Mouse (Mus musculus) retina, adult 2 months (tissue): ENCODE measurements around the gene Dennd5a.

Experiments used
- DNase-seq: peaks from one replicate; pipeline ENCODE4 v3.0.0-alpha.2; 2012; ENCODE audit warnings: low read depth, low spot score

Gene Dennd5a

DNA sequence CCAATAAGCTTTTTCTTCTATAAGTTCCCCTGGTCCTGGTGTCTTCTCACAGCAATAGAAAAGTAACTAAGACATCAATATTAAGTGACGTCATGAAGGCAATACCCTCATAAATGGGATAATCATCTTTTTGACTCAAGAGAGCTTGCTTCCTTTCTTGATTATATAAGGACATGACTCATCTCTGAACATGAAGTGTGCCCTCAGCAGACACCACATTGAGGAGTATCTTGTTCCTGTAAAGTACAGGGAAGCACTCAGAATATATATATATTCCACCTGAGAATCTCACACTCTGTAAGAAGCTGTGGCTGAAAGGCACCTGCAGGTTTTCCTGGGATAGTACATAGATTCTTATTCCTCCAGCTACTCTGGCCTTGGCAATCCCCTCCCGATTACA, 77.7 kb downstream of the Dennd5a start:
- DNase-seq, result no peak

DNA sequence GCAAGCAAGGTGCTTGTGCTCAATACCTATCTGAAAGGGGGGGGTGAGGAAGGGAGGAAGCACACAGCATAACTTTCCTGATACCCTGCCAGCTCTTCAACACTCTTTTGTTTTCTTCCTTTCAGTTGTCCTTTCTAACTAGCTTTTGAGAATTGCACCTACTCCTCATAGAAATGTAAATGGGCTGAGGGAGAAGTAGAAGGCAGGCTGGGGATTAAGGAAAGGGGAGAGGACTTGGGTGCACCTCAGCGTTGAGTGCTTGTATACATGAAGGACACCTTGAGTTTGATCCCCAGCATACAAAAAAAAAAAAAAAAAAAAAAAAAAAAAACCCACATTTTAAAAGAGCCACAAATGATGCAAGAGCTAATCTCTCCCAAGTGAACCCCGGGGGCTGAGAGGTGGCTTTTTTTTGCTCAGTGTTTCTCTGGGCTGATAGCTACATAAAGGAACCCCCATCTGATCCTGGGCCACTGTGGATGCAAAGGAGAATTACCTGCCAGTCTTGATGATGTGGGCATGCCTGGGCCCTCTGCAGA, 78.6 kb downstream of the Dennd5a start:
- no peak for DNase-seq

DNA sequence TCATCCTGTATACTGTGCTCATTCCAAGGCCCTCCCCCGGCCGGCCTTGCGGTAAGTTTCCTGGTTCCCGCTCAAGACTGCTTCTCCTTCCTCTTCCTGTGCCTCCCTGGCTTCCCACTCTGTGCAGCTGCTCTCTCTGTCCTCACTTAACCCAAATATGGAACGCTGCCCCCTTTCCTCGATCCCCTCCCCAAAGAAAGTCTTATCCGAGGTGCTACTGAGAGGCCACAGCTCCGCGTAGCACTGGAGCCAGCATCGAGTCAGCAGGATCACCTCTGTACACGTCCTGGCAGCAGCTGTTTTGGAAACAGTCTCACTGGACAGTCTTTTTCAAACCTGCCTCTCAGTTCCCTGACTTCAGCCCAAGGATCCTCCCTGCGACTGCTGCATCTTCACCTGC, 81.1 kb downstream of the Dennd5a start:
- no peak for DNase-seq

DNA sequence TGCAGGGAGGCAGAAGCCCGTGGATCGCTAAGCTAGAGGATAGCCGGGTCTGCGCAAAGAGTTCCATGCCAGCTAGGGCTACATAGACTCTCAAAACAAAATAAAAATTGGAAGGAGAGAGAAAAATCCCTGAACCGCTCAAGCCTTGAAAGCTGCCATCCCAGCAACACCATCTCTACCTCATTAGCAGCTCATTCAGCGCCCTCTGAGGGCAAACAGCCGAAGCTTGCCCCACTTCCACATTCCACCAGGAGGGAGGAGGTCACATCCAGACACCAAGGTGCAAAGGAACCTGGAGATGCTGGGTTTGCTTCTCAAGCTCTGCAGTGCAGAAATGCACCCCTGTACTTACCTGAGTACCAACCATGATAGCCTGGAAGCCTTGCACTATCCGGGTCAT, 84.2 kb downstream of the Dennd5a start:
- no peak for DNase-seq

DNA sequence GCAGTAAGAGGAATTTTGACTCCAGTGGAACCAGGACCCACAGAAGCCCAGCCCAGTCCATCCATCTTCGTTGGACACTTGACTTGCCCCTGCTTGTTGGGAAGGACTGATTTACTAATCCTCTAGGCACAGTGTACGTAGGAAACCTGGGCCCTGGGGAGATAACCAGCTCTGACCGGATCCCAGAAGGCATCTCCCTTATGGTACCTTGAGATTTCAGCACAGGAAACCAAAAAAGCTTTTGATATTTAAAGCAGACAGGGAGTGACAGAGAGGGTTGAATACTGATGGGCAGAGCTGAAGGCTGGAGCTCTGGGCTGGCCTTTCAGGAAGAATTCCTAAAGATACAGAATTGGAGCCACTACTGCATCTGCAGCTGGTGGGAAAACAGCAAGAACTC, 84.7 kb downstream of the Dennd5a start:
- no peak for DNase-seq

DNA sequence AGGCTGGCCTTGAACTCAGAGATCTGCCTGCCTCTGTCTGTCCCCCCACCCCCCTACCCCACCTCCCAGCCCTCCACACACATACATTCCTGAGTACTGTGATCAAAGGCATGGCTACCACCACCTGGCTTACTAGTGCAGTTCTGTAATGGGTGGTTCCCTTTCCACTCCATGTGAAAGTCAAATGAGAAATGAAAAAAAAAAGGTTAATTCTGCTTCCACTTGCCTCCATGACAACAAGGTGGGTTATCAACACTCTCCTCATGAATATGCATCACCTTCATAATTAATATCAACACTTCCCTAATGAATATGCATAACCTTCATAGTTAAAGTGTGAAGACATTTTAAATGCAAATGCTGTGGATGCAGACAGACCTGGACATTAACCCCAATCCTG, 85.2 kb downstream of the Dennd5a start:
- no peak for DNase-seq

DNA sequence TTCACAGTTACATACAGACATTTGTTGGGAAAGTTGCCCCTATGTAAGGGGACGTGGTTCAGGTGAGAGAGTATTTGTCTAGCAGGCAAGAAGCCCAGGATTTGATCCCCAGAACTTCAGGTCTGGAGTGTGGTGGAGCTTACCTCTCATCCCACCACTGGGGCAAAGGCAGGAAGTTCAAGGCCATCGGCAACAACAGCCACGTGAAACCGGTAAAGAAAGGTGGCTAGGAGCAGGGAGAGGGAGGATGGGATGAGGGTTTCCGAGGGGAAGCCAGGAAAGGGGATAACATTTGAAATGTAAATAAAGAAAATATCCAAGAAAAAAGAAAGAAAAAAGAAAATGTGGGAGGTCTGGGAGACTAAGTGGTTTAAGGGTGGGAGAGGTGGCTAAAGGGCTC, 87.1 kb downstream of the Dennd5a start:
- DNase-seq, result no peak

DNA sequence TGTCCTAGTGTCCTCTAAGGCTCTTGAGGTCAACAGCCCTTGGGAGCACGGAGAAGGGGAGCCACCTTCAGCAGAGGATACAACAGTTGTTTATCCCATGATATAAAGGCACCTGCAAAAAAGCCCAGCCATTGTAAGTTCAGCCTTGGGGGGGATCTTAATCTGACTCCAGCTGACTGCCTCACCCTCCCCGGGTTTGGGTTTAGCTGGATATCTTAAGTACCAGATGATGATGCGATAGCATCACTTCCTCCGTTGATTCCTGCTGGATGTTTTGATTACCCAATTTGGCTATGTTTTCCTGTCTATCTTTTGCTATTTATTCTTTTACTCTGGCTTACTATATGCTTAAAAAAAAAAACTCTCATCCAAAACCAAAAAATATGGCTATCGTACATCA, 89.0 kb downstream of the Dennd5a start:
- no peak for DNase-seq

DNA sequence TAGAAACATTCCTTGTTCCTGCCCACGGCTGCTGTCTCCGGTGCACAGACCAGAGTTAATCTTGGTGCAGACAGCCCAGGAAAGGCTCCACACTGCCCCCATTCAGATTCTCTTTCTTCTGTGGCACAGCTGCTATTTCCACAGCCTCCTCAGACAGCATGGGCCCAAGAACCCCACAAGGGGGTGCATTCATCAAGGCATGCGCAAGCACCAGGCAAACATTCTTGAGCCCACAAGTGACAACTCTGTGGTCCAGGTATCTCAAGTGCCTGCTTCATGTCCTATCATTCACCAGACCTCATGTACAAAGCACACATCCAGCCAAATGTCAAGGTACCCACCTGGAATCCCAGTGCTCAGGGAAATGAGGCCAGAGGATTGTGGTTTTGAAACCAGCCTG, 91.8 kb downstream of the Dennd5a start:
- no peak for DNase-seq

DNA sequence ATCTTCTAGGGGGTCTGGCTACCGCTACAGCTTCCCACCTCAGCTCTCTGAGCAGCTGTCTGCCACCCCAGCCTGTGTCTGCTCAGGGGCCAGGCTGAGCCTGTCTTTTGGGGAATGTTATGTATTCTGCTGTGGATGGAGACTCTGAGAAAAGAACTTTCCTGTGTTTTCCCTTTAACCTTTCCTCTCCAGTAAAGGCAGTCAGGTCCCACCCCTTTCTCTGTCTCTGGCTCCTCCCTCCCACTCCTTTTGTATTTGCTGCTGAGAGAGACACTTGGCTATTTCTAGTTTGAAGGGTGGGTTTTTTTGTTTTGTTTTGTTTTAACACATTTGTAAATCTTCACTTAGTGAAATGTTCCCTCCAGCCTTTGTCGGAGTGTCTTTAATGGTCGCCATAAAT, 93.6 kb downstream of the Dennd5a start:
- DNase-seq, result no peak

DNA sequence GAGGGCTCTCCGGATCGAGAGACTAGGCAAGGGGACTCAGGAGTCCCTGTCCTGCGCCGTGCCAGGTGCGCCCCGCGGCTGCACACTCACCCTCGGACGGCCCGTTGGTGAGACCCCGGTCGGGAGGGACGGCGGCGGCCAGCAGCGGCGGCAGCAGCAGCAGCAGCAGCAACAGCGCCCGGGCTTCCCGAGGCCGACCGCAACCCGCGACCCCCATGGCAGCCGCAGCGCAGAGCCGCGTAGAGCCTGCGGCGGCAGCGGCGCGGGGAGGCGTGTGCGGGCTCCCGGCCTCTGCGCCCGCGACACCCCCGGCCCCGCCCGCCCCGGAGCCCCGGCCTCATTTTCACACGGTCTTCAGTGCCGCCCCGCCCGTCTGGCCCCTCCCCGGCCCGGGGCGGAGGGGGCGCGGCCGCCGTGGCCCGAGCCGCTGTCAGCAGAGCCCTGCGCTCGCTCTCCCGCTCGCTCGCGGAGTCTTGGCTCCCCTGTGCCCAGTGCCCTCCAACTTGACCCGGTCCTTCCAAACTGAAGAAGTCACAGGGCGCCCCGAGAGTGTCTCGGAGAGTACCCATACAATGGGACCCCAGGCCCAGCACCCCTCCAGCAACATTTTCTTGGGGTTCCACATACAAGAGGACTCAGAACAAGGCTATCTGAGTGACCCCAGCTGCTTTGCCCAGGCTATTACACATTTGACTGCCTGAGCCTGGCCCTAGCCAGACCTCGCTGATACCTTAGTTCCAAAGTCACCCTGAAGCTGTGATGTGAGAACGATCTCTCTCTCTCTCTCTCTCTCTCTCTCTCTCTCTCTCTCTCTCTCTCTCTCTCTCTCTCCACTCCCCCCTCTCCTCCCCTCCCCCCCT, 94.7 kb downstream of the Dennd5a start, which contains the start of gene Scube2:
Scube2 (minus strand) TSS at position 310 of the 860 bp plus-strand sequence.
- no peak for DNase-seq

DNA sequence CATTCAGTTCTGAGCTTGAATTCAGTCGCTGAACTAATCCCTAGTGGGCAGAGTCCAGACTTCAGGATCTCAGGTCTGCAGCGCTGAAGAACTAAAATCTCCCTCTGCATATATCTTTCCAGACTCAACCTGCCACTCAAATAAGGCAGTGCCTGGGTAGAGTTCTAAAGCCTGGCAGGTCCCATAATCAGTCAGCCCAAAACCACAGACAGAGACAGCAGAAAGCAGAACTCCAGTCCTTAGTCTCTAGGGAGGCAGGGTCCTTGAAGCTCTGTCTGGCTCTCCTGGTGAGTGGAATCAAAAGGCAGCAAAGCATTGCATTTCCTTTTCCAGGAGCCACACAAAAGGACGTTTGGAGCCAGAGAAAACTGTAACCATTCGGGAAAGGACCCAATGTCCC, 96.7 kb downstream of the Dennd5a start:
- no peak for DNase-seq

DNA sequence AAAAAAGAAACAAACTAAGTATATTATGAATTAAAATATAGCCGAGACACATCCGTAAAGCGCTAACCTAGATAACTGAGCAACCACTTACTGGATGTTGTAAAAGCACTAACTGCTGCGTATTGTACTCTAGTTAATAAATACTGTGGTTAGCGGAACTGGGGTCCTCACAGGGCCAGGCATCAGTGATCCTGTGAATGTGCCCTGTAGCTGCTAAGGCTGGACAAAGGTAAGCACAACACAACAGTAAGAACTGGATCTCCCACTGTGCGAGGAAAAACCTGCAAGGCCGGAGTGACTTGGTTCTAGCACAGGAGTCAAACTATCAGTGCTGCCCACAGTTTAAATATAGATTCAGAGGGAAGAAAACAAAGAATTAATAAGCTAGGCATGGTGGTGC, 100.1 kb downstream of the Dennd5a start:
- DNase-seq, result no peak

DNA sequence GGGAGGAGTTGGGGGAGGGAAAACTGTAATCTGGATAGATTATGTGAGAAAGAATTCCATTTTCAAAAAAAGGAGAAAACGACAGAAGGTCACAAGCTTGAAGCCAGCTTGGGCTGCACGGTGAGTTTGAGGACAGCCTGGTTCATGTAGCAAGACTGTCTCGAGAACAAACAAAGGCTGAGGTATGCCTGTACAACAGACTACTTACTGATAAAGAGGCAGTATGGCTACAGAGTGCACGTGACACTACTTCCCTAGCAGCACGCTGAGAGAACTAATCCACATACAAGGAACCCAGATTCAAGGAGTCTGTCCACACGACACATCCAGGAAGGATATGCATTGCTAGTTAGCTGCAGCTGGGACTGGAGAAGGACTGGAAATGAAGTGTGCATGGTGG, 100.9 kb downstream of the Dennd5a start:
- DNase-seq, result no peak

DNA sequence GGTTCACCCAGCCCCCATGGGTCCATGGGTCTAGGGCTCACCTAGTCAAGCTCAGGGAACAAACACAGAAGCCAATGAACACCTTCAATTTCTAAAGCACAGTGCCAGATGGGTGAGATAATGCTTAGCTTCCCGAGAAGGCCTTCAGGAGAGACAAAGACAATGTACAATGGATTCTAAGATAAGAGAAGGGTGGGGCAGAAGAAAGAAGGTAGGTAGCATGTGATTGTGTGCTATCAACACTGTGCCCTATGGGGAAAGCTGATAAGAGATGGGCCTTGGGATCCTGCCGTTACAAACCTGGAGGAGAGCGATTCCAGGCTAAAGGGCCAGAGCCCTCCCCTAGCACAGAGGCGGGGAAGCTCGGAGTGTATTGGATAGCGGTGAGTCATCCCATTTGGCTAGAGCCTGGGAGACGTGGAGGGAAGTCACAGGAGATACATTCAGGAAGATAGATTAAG, 107.5 kb downstream of the Dennd5a start:
- no peak for DNase-seq

DNA sequence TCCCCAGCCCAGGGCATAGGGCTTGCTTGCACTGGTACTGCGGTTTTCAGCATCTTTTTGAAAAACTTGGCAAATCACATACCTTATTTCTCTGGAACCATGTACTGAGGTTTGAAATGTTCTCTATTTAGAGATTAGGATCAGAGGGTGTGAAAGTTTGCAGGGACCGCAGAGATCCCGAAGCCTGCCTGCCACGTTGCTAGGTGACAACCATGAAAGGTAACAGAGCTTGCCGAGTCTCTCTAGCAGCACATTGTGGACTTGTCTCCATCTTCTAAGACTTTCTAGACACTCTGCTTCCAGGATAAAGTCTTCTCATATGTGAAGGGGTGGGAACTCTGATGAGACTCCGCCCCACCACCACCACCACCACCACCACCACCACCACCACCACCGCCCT, 108.3 kb downstream of the Dennd5a start:
- no peak for DNase-seq

DNA sequence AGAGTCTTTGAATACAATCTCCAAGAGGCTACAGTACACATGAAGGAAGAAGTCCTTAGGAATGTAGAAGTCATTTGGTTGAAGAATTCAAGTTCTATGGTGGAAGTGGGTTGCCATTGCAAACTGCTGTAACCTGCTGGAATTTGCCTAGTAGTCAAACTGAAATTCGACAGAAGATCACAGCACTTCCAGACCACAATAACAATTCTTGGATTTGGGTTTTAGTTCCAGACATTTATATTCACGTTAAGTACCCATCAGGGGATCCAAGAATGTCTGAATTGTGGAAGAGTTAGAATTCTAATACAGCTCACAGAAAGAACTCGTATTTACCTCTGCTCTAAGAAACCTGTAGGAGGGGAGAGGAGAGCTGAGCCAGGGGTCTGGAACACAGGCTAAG, 109.7 kb downstream of the Dennd5a start:
- DNase-seq, result no peak

DNA sequence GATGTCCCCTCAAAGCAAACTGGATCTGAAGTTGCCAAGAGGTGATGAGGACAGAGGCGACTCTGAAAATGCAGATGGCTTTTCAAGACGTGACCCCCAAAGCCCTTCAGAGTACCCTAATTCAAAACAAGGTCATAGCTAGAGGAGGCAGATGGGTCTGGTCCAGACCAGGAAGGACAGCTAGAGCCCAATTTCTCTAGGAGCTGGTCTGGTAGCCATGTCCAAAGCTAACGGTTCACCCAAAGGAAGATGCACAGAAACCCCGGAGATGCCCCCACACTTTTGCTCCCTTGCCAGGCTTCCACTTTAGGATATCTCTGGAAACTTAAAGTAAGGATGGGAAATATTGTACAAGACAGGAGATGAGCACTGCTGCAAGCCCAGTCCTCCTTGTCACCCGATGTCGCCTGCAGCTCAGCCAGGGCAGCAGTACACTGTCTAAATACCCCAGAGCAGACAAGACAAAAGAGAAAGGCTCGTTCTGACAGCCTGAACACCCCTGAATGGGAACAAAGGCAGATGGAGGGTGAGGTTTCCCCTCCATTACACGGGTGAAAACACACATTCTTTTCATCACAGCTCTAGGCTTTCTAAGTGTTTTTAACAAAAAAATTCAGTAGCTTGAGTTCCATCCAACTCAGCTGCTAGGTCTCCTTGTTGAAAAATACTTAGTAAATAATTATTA, 110.4 kb downstream of the Dennd5a start:
- DNase-seq, result no peak

DNA sequence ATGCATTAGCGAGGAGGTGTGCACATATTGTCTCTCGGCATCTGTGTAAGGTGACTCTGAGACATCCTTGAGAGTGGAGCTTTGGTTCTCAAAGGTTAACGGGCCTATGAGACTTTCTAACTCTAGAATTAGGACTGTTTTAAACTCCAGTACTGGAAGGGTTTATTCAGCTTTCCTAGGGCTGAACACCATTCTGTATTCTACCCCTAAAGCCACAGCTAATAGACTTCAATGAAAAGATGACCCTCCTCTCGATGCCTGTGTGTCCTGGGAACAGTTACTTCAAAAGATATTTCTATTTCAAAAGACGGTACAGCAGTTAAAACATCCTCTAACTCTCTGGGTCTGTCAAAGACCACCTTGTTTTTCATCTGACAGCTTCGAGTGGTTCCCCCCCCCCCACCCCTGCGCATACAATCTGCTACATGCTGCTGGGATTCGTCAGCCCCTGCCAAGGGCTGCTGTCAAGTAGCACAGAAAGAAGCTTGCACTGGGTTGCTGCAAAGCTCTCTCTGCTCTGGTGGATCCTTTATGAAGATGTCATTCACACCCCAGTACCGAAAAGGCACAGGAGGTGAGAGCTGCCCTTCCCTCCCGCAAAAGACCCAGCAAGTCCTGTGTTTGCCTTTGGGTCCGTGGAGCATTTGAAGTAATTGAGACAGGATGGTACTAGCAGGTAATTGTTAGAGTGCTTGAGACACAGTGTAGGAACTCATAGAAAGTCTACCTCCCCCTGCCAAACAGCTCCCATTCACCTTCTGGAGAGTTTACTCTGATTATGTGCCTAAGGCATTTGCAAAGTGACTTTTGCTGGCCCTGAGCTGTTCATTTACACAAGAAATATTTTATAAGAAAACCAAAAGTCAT, 111.2 kb downstream of the Dennd5a start:
- DNase-seq, result no peak

DNA sequence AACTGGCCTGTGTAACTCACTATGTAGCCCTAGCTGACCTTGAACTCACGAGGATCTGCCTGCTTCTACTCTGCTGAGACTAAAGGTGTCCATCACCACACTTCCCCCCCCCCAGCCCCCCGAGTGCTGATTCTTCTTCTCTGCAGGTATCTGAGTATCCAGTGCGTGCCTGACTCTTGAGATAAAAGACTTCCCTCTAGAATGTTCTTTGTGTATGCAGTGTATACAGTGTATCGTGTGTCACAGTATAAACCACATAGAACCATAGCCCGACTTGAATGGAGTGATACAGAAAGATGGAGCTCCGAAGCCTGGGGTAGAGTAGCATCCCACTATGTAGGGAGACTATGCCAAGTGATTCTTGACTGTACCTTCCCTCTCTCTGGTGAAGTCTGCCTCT, 116.2 kb downstream of the Dennd5a start:
- DNase-seq, result no peak
